Mouse (Mus musculus): ENCODE measurements around the gene Prrt4. TPM values are rescaled to one million over a fixed set of nuclear protein-coding genes. Genes with fewer than 3 reads are reported as not detected.

Prrt4 gene
- polyA plus RNA-seq, 1 experiment, result 5.5 TPM

GRCm38 (mm10) chr6:29137441-29137840, 41.9 kb downstream of the Prrt4 start:
- Histone ChIP-seq H3K4me3 (replicated peaks; ENCODE audit: insufficient read depth, low read depth, low read length) (no peak overlapping the region), H3K27ac (ENCODE audit: insufficient read depth, low read length) (no peak overlapping the region), H3K4me1 (ENCODE audit: control insufficient read depth, insufficient read depth, low read length) (no peaks in the 10 kb centered on the region), H3K27me3 (ENCODE audit: control insufficient read depth, insufficient read depth, low read length) (no peaks in the 10 kb centered on the region)
- WGBS, result 86% methylated on average over 9 of the region's 9 CpGs
- TF ChIP-seq POLR2A (IDR thresholded peaks at IDR 0.05; ENCODE audit: borderline replicate concordance, insufficient read depth, low read length), result no peak
- no peak for TF ChIP-seq CTCF (IDR thresholded peaks at IDR 0.05; ENCODE audit: borderline replicate concordance, insufficient read depth, low read depth, low read length)
- no peak for DNase-seq

- DNase-seq, result no peak
- Histone ChIP-seq H3K4me1 (ENCODE audit: control insufficient read depth, insufficient read depth, low read length) (no peaks in the 10 kb centered on the region), H3K27ac (ENCODE audit: insufficient read depth, low read length) (no peak overlapping the region), H3K27me3 (ENCODE audit: control insufficient read depth, insufficient read depth, low read length) (no peaks in the 10 kb centered on the region), H3K4me3 (replicated peaks; ENCODE audit: insufficient read depth, low read depth, low read length) (no peak overlapping the region)
- WGBS, result 86% methylated on average over 9 of the region's 9 CpGs
- TF ChIP-seq POLR2A (IDR thresholded peaks at IDR 0.05; ENCODE audit: borderline replicate concordance, insufficient read depth, low read length), result no peak
- no peak for TF ChIP-seq CTCF (IDR thresholded peaks at IDR 0.05; ENCODE audit: borderline replicate concordance, insufficient read depth, low read depth, low read length)
Measured at GRCm38 (mm10) chr6:29133100-29133499, 46.3 kb downstream of the Prrt4 start.

- WGBS, result 94% methylated on average over 7 of the region's 7 CpGs
- H3K27me3 ChIP-seq (ENCODE audit: control insufficient read depth, insufficient read depth, low read length), result no peaks in the 10 kb centered on the region
- H3K4me3 ChIP-seq (replicated peaks; ENCODE audit: insufficient read depth, low read depth, low read length), result no peak overlapping the region
- no peak for DNase-seq
- H3K27ac ChIP-seq (ENCODE audit: insufficient read depth, low read length), result no peak overlapping the region
- H3K4me1 ChIP-seq (ENCODE audit: control insufficient read depth, insufficient read depth, low read length), result no peaks in the 10 kb centered on the region
- TF ChIP-seq CTCF (IDR thresholded peaks at IDR 0.05; ENCODE audit: borderline replicate concordance, insufficient read depth, low read depth, low read length) (no peak), POLR2A (IDR thresholded peaks at IDR 0.05; ENCODE audit: borderline replicate concordance, insufficient read depth, low read length) (no peak)
Measured at GRCm38 (mm10) chr6:29126878-29127426, 52.4 kb downstream of the Prrt4 start.

GRCm38 (mm10) chr6:29119990-29120389, 59.4 kb downstream of the Prrt4 start:
- WGBS, result 18% methylated on average over 13 of the region's 13 CpGs
- Histone ChIP-seq H3K27ac (ENCODE audit: insufficient read depth, low read length) (no peak overlapping the region), H3K4me1 (ENCODE audit: control insufficient read depth, insufficient read depth, low read length) (peaks cover 7% of the 10 kb centered on the region; the same call in 1 of the 2 replicates), H3K4me3 (replicated peaks; ENCODE audit: insufficient read depth, low read depth, low read length) (no peak overlapping the region), H3K27me3 (ENCODE audit: control insufficient read depth, insufficient read depth, low read length) (no peaks in the 10 kb centered on the region)
- peak; percentile 21 to 52 for DNase-seq
- TF ChIP-seq POLR2A (IDR thresholded peaks at IDR 0.05; ENCODE audit: borderline replicate concordance, insufficient read depth, low read length) (no peak), CTCF (IDR thresholded peaks at IDR 0.05; ENCODE audit: borderline replicate concordance, insufficient read depth, low read depth, low read length) (no peak)

Other genes with a start within 250 kb of the Prrt4 start
- not detected in 2 replicates for gene Lep, start 119.4 kb downstream of the Prrt4 start, polyA plus RNA-seq (2012; rRNA removed)
- gene Rbm28, start 14.6 kb downstream of the Prrt4 start, polyA plus RNA-seq (2012; rRNA removed), result 44.2 and 45.7 TPM in 2 replicates
- gene Impdh1, start 36.8 kb upstream of the Prrt4 start, polyA plus RNA-seq (2012; rRNA removed), result 52.9 and 54.3 TPM in 2 replicates
- gene Hilpda, start 92.9 kb upstream of the Prrt4 start, polyA plus RNA-seq (2012; rRNA removed), result 10.2 and 11.2 TPM in 2 replicates
- gene Fam71f2, start 100.0 kb upstream of the Prrt4 start, polyA plus RNA-seq (2012; rRNA removed), result 1.1 TPM in 2 replicates
- gene Fam71f1, start 139.6 kb upstream of the Prrt4 start, polyA plus RNA-seq (2012; rRNA removed), result not detected in 2 replicates
- gene Calu, start 168.5 kb upstream of the Prrt4 start, polyA plus RNA-seq (2012; rRNA removed), result 68.0 and 68.6 TPM in 2 replicates
- gene Opn1sw, start 208.9 kb upstream of the Prrt4 start, polyA plus RNA-seq (2012; rRNA removed), result not detected in 2 replicates
- gene Ccdc136, start 216.7 kb upstream of the Prrt4 start, polyA plus RNA-seq (2012; rRNA removed), result 154 and 164 TPM in 2 replicates